Mouse (Mus musculus) gastrocnemius, adult 8-10 months (tissue): ENCODE measurements at regions not wholly inside any gene's neighbourhood (a gene's known extent, or its start where the extent isn't known, plus 50 kb on each side); places are given as distances from the start of the nearest gene placed in this dataset.

Experiments used
- DNase-seq, 2 experiments: peaks; one replicate each; pipeline ENCODE4 v3.0.0; 2022; ENCODE audit warnings: low spot score in 2 of 2

DNA sequence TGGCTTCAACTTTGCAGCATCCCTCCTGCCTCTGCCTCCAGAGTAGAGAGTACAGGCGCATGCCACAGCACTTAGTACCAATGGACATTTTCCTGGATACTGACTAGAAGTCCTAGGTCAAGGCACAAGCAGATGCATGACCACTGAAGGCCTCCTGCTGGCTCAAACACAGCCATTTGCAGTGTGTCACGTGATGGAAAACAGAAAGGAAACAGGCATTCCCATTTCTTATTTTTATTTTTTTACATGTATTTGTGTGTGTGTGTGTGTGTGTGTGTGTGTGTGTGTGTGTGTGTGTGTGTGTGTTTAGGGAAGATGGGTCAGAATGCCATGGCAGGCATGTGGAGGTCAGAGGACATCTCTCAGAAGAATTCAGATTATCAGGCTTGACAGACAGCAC is 65.6 kb downstream of the Thap12 start:
- no peak for DNase-seq

DNA sequence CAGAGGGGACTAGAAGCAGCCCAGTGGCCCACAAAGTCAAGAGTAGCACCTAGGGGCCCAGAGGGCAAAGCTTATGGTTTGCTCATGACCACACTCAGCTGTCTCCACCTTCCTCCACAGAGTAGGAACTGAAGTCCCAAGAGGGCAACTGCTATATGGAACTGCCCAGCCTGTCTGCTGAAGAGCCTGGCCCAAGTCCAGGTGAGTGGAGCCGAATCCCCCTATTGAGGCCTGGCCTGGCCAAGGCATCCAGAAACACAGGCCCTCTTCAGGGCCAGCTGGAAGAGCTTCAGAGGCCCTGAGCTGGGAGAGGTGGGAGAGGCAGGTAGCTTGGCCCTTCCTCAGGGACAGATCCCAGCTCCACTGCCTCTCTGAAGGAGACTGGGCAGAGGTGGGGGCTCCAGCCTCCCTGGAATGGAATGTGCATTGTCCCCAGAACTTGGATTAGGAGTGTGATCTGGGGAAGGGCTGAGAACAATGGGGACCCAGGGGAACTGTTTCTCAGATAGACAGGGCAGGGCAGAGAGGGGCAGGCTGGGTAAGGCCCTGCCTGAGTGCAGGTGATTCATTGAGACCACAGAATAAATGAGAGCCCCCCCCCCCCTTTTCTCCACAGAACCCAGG is 65.7 kb upstream of the Wnt11 start:
- no peak for DNase-seq

GRCm38 (mm10) chr7:98770257-98770890 is 64.5 kb upstream of the Wnt11 start:
- no peak for DNase-seq

DNA sequence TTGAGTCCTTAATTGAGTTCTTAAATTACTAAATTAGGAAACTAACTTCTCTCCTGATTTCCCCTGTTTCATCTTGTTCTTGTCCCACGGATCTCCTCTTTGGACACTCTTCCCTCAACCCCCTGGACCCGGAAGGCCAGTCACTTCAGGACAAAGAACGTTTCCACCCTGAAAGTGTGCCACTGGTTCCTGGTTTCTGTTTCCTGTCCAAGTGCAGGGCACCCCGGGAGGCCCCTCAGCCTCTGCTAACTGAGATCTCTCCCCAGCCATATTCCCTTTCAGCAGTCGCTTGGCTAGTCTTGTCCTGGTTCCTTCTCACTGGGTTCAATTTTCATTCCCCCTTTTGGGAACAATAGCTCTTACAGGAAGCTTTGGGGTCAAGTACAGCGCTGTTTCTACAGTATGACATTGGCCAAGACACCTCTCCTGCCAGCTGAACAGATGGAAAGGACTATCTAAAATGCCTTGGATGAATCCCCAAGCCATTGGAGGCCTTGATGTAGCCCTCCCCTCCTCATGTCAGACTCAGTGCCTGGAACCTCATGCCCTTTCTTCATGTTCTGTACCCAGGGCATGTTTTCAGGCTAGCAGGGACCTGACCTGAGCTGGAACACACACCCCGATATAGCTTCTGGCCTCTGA is 63.7 kb upstream of the Wnt11 start:
- no peak for DNase-seq

- DNase-seq, result no peak
Observed at GRCm38 (mm10) chr7:98774597-98774996, 60.3 kb upstream of the Wnt11 start.

DNA sequence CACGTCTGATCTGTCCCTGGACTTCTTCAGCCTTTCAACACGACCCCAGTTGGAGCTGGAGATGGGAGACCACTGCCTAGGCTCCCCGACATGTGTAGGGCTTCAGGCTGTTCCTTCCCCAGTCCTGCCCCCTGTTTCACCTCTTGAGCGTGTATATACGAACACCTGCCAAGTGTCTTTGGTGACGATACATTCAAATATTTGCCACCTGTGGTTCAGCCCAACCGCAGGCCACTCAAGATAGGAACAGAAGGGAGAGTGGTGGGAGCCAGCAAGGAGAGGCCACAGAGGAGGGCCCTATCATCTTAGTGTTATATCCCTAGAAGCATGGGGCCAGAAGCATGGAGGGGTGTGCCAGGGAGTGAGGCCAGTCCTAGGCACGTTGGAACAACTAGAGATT is 59.9 kb upstream of the Wnt11 start:
- no peak for DNase-seq

GRCm38 (mm10) chr7:98777304-98777849 is 57.5 kb upstream of the Wnt11 start:
- DNase-seq, result no peak

DNA sequence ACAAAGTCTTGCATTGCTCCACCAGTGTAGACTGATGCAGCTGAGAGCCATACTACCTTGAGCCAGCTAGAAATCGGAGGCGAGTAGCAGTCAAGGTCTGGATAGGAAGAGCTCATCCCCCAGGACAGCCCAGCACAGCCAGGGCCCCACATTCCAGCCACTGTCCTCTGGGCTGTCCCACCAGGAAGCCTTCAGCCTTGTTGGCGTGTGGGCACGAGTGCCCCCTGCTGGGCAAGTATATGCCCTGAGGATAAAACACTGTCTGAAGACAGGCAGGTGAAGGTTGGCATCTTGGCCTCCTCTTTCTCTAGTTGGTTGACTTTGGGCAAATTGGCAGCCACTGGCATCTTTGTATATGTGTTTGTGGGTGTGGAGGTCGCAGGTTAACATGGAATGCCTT is 56.0 kb upstream of the Wnt11 start:
- DNase-seq, result peak; percentile 55 to 72

DNA sequence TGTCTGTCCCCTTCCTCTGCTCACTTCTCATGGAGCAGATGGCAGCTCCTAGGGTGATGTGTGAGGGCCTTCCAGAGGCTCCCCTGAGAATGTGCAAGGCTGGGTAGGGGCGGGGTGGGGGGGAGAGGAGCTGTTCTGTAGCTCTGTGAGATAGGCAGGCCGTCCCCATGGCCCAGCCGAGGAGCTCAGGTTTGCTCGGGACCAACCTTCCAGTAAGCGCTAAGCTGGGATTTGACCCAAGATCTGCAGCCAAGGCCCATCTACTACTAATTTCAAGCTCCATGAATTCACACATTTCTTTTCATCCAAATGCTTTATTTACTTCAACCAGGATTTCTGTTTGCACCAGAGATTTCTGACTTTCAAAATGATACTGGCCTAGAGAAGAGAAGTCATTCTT is 51.4 kb upstream of the Wnt11 start:
- DNase-seq, result no peak

DNA sequence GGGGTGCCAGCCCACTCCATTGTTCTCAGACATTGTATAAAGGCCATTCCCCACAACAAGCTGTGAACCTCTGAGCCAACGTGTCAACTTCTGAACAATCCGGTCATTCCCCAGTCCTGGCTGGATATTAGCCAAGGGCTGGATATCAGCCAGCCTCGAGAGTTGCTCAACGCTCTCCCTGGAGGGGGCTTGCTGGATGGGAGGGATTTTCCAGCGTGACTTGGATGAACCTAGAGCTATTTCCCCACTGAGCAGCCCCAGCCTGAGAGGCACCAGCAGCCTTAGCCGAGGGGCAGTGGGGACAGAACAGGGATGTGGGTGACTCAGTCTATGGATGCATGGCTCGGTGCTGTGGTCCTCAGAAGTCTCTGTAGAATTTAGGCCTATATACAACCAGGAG is 51.0 kb upstream of the Wnt11 start:
- DNase-seq, result peak; percentile 85 to 86

GRCm38 (mm10) chr7:98784369-98784931 is 50.5 kb upstream of the Wnt11 start:
- DNase-seq, result peak in 1 of 2 experiments; percentile 52
